Mouse (Mus musculus) liver, embryonic 18 days (tissue): ENCODE measurements around the gene Il15ra. TPM values are rescaled to one million over a fixed set of nuclear protein-coding genes. Genes with fewer than 3 reads are reported as not detected.

Experiments
- polyA plus RNA-seq: library from polyadenylated mRNA; depleted of rRNA; stranded (reverse); fragments of >200 nt; gene quantifications from 2 replicates; pipeline ENCODE4 v1.2.3, GENCODE M21; 2012; rRNA removed

Gene Il15ra
- polyA plus RNA-seq, result 31.3 and 35.0 TPM in 2 replicates

GRCm38 (mm10) chr2:11705201-11706025, at the start of gene Il15ra:
TSS of gene Il15ra (plus strand) at chr2:11705290.

GRCm38 (mm10) chr2:11777091-11778068, 72.3 kb downstream of the Il15ra start, which contains the start of the genes Fbh1 and Ankrd16:
TSS of gene Fbh1 (minus strand) at chr2:11777582.
TSS of gene Ankrd16 (plus strand) at chr2:11777876.

Other genes with a start within 250 kb of the Il15ra start
- gene Pfkfb3, start 151.2 kb upstream of the Il15ra start, polyA plus RNA-seq, result 12.1 and 14.9 TPM in 2 replicates
- 45.7 and 51.2 TPM in 2 replicates for gene Rbm17, start 101.1 kb upstream of the Il15ra start, polyA plus RNA-seq
- gene Gm17490, start 79.0 kb upstream of the Il15ra start, polyA plus RNA-seq, result not detected in 2 replicates
- gene Il2ra, start 62.5 kb upstream of the Il15ra start, polyA plus RNA-seq, result 0.02 TPM in 2 replicates
- 20.1 and 20.9 TPM in 2 replicates for gene Fbh1, start 72.3 kb downstream of the Il15ra start, polyA plus RNA-seq
- gene Ankrd16, start 72.6 kb downstream of the Il15ra start, polyA plus RNA-seq, result 30.5 and 36.3 TPM in 2 replicates